ENCODE assay signal across 13 mouse cellular contexts in the genomic region with DNA sequence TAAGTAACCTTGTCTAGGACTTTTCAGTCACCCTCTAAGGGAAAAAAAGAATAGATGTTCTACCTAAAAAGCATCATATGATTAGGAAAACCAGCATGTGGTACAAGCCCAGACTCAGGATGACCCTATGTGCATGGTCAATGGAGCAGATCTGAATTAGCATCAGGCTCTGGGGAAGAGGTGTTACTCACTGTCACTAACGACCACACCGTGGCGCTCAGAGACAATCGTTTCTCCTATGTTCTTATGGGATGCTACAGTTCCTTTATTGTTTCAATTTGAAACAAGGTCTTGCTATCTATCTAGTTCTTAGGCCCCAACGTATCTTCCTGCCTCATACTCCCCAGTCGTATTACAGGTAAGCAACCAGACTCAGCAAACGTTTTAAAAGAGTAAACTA.
DNase-seq lines count a peak whose midpoint lies in the region; ATAC-seq and TF ChIP-seq lines count a peak whose summit lies in the region.
"Had no signal": no experiment of that assay in that cellular context is flagged by ENCODE, and none has a peak within 500 bp of the region (broad histone marks: within the 10 kb centered on the region; RNA-seq: fewer than 3 reads in every experiment).

No protein-coding gene starts in this region.

- WGBS in forebrain, postnatal 0 days = 49% methylated on average over 7 of the region's 7 CpGs
- WGBS in forebrain, embryonic 15.5 days = 45% methylated on average over 7 of the region's 7 CpGs

- H3K9ac ChIP-seq in forebrain, postnatal 0 days = no peak overlapping the region
- no peak overlapping the region for H3K9ac ChIP-seq in forebrain, embryonic 15.5 days (replicated peaks)
- H3K9ac ChIP-seq: limb, embryonic 13.5 days; stomach, embryonic 15.5 days had no signal

- DNase-seq in forebrain, postnatal 0 days = peak; percentile 25
- peak; percentile 26 for DNase-seq in kidney, postnatal 10 days
- no peak for DNase-seq in kidney, adult 18-20 months
- peak; percentile 35 for DNase-seq in A20 (ENCODE audit: low read depth, low spot score)
- peak; percentile 45 for DNase-seq in brain, adult 2 months (ENCODE audit: low read depth, low spot score)
- DNase-seq: lung, postnatal 4 days; right cerebral cortex, adult 18-20 months had no signal

- no peaks in the 10 kb centered on the region for H3K4me1 ChIP-seq in forebrain, postnatal 0 days (ENCODE audit: insufficient read depth)
- H3K4me1 ChIP-seq in forebrain, embryonic 15.5 days = 0 out of 2 replicates have a peak, but pooled peaks cover 2% of the 10 kb centered on the region
- H3K4me1 ChIP-seq: stomach, embryonic 15.5 days had no signal

- H3K27ac ChIP-seq in forebrain, postnatal 0 days (ENCODE audit: low read depth, low read length) = no peak overlapping the region
- H3K27ac ChIP-seq in forebrain, embryonic 15.5 days (replicated peaks) = no peak overlapping the region
- H3K27ac ChIP-seq: limb, embryonic 13.5 days; stomach, embryonic 15.5 days had no signal

- ATAC-seq in forebrain, postnatal 0 days = no peak
- ATAC-seq in forebrain, embryonic 15.5 days (replicated peaks) = no peak
- ATAC-seq in erythroblast, adult 5-6 weeks (replicated peaks; ENCODE audit: low FRiP score, poor library complexity, severe bottlenecking) = no peak
- ATAC-seq in megakaryocyte-erythroid progenitor cell, adult 5-6 weeks (replicated peaks; ENCODE audit: low FRiP score, low TSS enrichment, poor library complexity, severe bottlenecking) = no peak
- ATAC-seq: CD4-positive, CD25-positive, alpha-beta regulatory T cell, adult 4 months had no signal

- H3K27me3 ChIP-seq in forebrain, postnatal 0 days (ENCODE audit: insufficient read depth, low read length) = no peaks in the 10 kb centered on the region
- H3K27me3 ChIP-seq in forebrain, embryonic 15.5 days = no peaks in the 10 kb centered on the region
- H3K27me3 ChIP-seq: limb, embryonic 13.5 days; stomach, embryonic 15.5 days had no signal

- no peak overlapping the region for H3K4me2 ChIP-seq in forebrain, postnatal 0 days (ENCODE audit: low read depth)
- no peak overlapping the region for H3K4me2 ChIP-seq in forebrain, embryonic 15.5 days (replicated peaks)
- H3K4me2 ChIP-seq: limb, embryonic 13.5 days; stomach, embryonic 15.5 days had no signal

- H3K4me3 ChIP-seq in forebrain, postnatal 0 days (ENCODE audit: low read depth, low read length) = no peak overlapping the region
- no peak overlapping the region for H3K4me3 ChIP-seq in forebrain, embryonic 15.5 days
- H3K4me3 ChIP-seq: limb, embryonic 13.5 days; stomach, embryonic 15.5 days had no signal

- H3K36me3 ChIP-seq in forebrain, postnatal 0 days (ENCODE audit: insufficient read depth) = peaks cover 6% of the 10 kb centered on the region; the same call in 1 of the 2 replicates
- no peaks in the 10 kb centered on the region for H3K36me3 ChIP-seq in forebrain, embryonic 15.5 days
- H3K36me3 ChIP-seq: limb, embryonic 13.5 days; stomach, embryonic 15.5 days had no signal

- no peaks in the 10 kb centered on the region for H3K9me3 ChIP-seq in forebrain, postnatal 0 days (ENCODE audit: low read length)
- no peaks in the 10 kb centered on the region for H3K9me3 ChIP-seq in forebrain, embryonic 15.5 days
- H3K9me3 ChIP-seq: limb, embryonic 13.5 days; stomach, embryonic 15.5 days had no signal

- TF ChIP-seq CTCF in forebrain, postnatal 0 days (IDR thresholded peaks at IDR 0.05; ENCODE audit: low read depth) = peak; percentile 45
